Mouse (Mus musculus) forebrain, embryonic 15.5 days (tissue): ENCODE results near the gene Crhbp. TPM values are rescaled to one million over a fixed set of nuclear protein-coding genes. Genes with fewer than 3 reads are reported as not detected.

Source experiments
- ATAC-seq: fragments of 200-750 bp; cut with Nextera tagmentation; replicated peaks from 2 replicates; pipeline ENCODE4 v1.8.0; 2017; ENCODE audit warnings: mild to moderate bottlenecking, moderate TSS enrichment, moderate library complexity
- H3K27ac ChIP-seq: fragments of 300-500 bp; sonication (generic); replicated peaks from 2 replicates; pipeline ENCODE4 v1.5.1; 2015; ENCODE audit warnings: mild to moderate bottlenecking, inconsistent platforms
- H3K27me3 ChIP-seq: fragments of 300-500 bp; sonication (generic); 2 replicates; pipeline ENCODE4 v1.6.1; 2015; ENCODE audit warnings: inconsistent platforms
- H3K36me3 ChIP-seq: fragments of 300-500 bp; sonication (generic); 2 replicates; pipeline ENCODE4 v1.6.1; 2015; ENCODE audit warnings: mild to moderate bottlenecking, inconsistent platforms
- H3K4me1 ChIP-seq: fragments of 300-500 bp; sonication (generic); 2 replicates; pipeline ENCODE4 v1.6.1; 2015; ENCODE audit warnings: inconsistent platforms
- H3K4me2 ChIP-seq: fragments of 300-500 bp; sonication (generic); replicated peaks from 2 replicates; pipeline ENCODE4 v1.6.1; 2015; ENCODE audit warnings: mild to moderate bottlenecking, inconsistent platforms
- H3K4me3 ChIP-seq: fragments of 300-500 bp; sonication (generic); 2 replicates; pipeline ENCODE4 v1.5.1; 2015; ENCODE audit warnings: mild to moderate bottlenecking, inconsistent platforms
- H3K9ac ChIP-seq: fragments of 300-500 bp; sonication (generic); replicated peaks from 2 replicates; pipeline ENCODE4 v1.6.1; 2015; ENCODE audit warnings: mild to moderate bottlenecking, inconsistent platforms
- H3K9me3 ChIP-seq: fragments of 300-500 bp; sonication (generic); 2 replicates; pipeline ENCODE4 v1.6.1; 2016; ENCODE audit warnings: inconsistent platforms
- WGBS: fragments of 180-500 bp; shearing (Covaris S2); methylation state at CpG from one replicate; pipeline ENCODE4 v1.1.7; 2015; ENCODE audit warnings: mixed read lengths; 5-methylcytosine and 5-hydroxymethylcytosine counted together
- polyA plus RNA-seq: library from polyadenylated mRNA; unstranded; fragments of >200 nt; fragmentation: Nextera tagmentation; extraction: Ambion mirVana; gene quantifications from 2 replicates; pipeline ENCODE4 v1.2.1, GENCODE M21; 2015

Gene Crhbp
- polyA plus RNA-seq, 1 experiment from 2014 or later, result 1.3 TPM

GRCm38 (mm10) chr13:95449730-95450129 is 5.0 kb upstream of the Crhbp start:
- Histone ChIP-seq H3K4me1 (no peaks in the 10 kb centered on the region), H3K9ac (no peak overlapping the region), H3K27ac (no peak overlapping the region), H3K36me3 (no peaks in the 10 kb centered on the region), H3K9me3 (no peaks in the 10 kb centered on the region), H3K4me3 (no peak overlapping the region), H3K27me3 (0 out of 2 replicates have a peak, but pooled peaks cover 6% of the 10 kb centered on the region), H3K4me2 (no peak overlapping the region)
- 91% methylated on average over 3 of the region's 3 CpGs for WGBS
- ATAC-seq, result no peak

GRCm38 (mm10) chr13:95444291-95444690 is 433 bp downstream of the Crhbp start:
- peaks cover 21% of the 10 kb centered on the region; the same call in 1 of the 2 replicates for H3K27me3 ChIP-seq
- no peaks in the 10 kb centered on the region for H3K36me3 ChIP-seq
- H3K9ac ChIP-seq, result no peak overlapping the region
- peaks cover 15% of the 10 kb centered on the region for H3K4me1 ChIP-seq
- H3K4me3 ChIP-seq, result peak overlapping the region; percentile 45
- peak overlapping the region; percentile 96 for H3K4me2 ChIP-seq
- H3K27ac ChIP-seq, result no peak overlapping the region
- 18% methylated on average over 7 of the region's 7 CpGs for WGBS
- H3K9me3 ChIP-seq, result no peaks in the 10 kb centered on the region
- no peak for ATAC-seq

GRCm38 (mm10) chr13:95443376-95444233 is 1.1 kb downstream of the Crhbp start:
- Histone ChIP-seq H3K4me1 (peaks cover 15% of the 10 kb centered on the region), H3K4me3 (peak overlapping the region; percentile 45), H3K9ac (peak overlapping the region; percentile 46), H3K27ac (no peak overlapping the region), H3K9me3 (no peaks in the 10 kb centered on the region), H3K27me3 (peaks cover 21% of the 10 kb centered on the region; the same call in 1 of the 2 replicates), H3K36me3 (no peaks in the 10 kb centered on the region), H3K4me2 (peak overlapping the region; percentile 96)
- peak; percentile 74 for ATAC-seq
- WGBS, result 1% methylated on average over 44 of the region's 46 CpGs

- no peak for ATAC-seq
Measured at GRCm38 (mm10) chr13:95442901-95443300, 1.8 kb downstream of the Crhbp start.

GRCm38 (mm10) chr13:95439569-95439968 is 5.2 kb downstream of the Crhbp start:
- Histone ChIP-seq H3K4me1 (peaks cover 15% of the 10 kb centered on the region), H3K9ac (no peak overlapping the region), H3K4me2 (no peak overlapping the region), H3K36me3 (no peaks in the 10 kb centered on the region), H3K27ac (no peak overlapping the region), H3K9me3 (no peaks in the 10 kb centered on the region), H3K27me3 (peaks cover 15% of the 10 kb centered on the region; the same call in 1 of the 2 replicates), H3K4me3 (no peak overlapping the region)
- no peak for ATAC-seq
- WGBS, result 79% methylated on average over 5 of the region's 5 CpGs

More at GRCm38 (mm10) chr13:95442901-95443300, 1.8 kb downstream of the Crhbp start:
- H3K27ac ChIP-seq, result no peak overlapping the region
- peak overlapping the region; percentile 96; the same call in 1 of the 2 replicates for H3K4me2 ChIP-seq
- H3K4me1 ChIP-seq, result peaks cover 15% of the 10 kb centered on the region
- H3K36me3 ChIP-seq, result no peaks in the 10 kb centered on the region
- peaks cover 21% of the 10 kb centered on the region; the same call in 1 of the 2 replicates for H3K27me3 ChIP-seq
- no peak overlapping the region for H3K9ac ChIP-seq
- H3K4me3 ChIP-seq, result no peak overlapping the region
- no peaks in the 10 kb centered on the region for H3K9me3 ChIP-seq
- WGBS, result 14% methylated on average over 4 of the region's 4 CpGs

- no peak overlapping the region for H3K27ac ChIP-seq
- ATAC-seq, result no peak
- H3K4me1 ChIP-seq, result no peaks in the 10 kb centered on the region
- H3K4me3 ChIP-seq, result no peak overlapping the region
- no peak overlapping the region for H3K4me2 ChIP-seq
- 85% methylated on average over 10 of the region's 10 CpGs for WGBS
- H3K9me3 ChIP-seq, result no peaks in the 10 kb centered on the region
- no peaks in the 10 kb centered on the region for H3K27me3 ChIP-seq
- no peaks in the 10 kb centered on the region for H3K36me3 ChIP-seq
- no peak overlapping the region for H3K9ac ChIP-seq
Measured at GRCm38 (mm10) chr13:95431760-95432159, 13.0 kb downstream of the Crhbp start.

GRCm38 (mm10) chr13:95427499-95427898 is 17.2 kb downstream of the Crhbp start:
- ATAC-seq, result no peak
- WGBS, result 97% methylated on average over 3 of the region's 3 CpGs
- no peaks in the 10 kb centered on the region for H3K9me3 ChIP-seq
- peaks cover 10% of the 10 kb centered on the region for H3K4me1 ChIP-seq
- H3K9ac ChIP-seq, result no peak overlapping the region
- no peak overlapping the region for H3K27ac ChIP-seq
- H3K4me3 ChIP-seq, result no peak overlapping the region
- H3K4me2 ChIP-seq, result no peak overlapping the region
- no peaks in the 10 kb centered on the region for H3K27me3 ChIP-seq
- H3K36me3 ChIP-seq, result no peaks in the 10 kb centered on the region

GRCm38 (mm10) chr13:95426421-95426820 is 18.3 kb downstream of the Crhbp start:
- Histone ChIP-seq H3K27ac (no peak overlapping the region), H3K4me3 (no peak overlapping the region), H3K4me2 (no peak overlapping the region), H3K9me3 (no peaks in the 10 kb centered on the region), H3K27me3 (no peaks in the 10 kb centered on the region), H3K4me1 (peaks cover 10% of the 10 kb centered on the region), H3K36me3 (no peaks in the 10 kb centered on the region), H3K9ac (no peak overlapping the region)
- 77% methylated on average over 6 of the region's 6 CpGs for WGBS
- ATAC-seq, result no peak

GRCm38 (mm10) chr13:95425484-95425883 is 19.2 kb downstream of the Crhbp start:
- Histone ChIP-seq H3K27me3 (no peaks in the 10 kb centered on the region), H3K9ac (no peak overlapping the region), H3K36me3 (no peaks in the 10 kb centered on the region), H3K27ac (no peak overlapping the region), H3K4me3 (no peak overlapping the region), H3K4me2 (peak overlapping the region; percentile 23), H3K4me1 (peaks cover 10% of the 10 kb centered on the region), H3K9me3 (no peaks in the 10 kb centered on the region)
- 18% methylated on average over 6 of the region's 6 CpGs for WGBS
- ATAC-seq, result peak; percentile 74

GRCm38 (mm10) chr13:95424932-95425331 is 19.8 kb downstream of the Crhbp start:
- H3K27ac ChIP-seq, result no peak overlapping the region
- no peak overlapping the region for H3K4me3 ChIP-seq
- no peaks in the 10 kb centered on the region for H3K27me3 ChIP-seq
- no peak for ATAC-seq
- peaks cover 10% of the 10 kb centered on the region for H3K4me1 ChIP-seq
- H3K9me3 ChIP-seq, result no peaks in the 10 kb centered on the region
- no peak overlapping the region for H3K9ac ChIP-seq
- H3K36me3 ChIP-seq, result no peaks in the 10 kb centered on the region
- 65% methylated on average over 7 of the region's 7 CpGs for WGBS
- no peak overlapping the region for H3K4me2 ChIP-seq

- Histone ChIP-seq H3K4me2 (0 out of 2 replicates have a peak overlapping the region, but pooled peaks have one; percentile 7), H3K36me3 (no peaks in the 10 kb centered on the region), H3K27ac (0 out of 2 replicates have a peak overlapping the region, but pooled peaks have one; percentile 4), H3K9me3 (no peaks in the 10 kb centered on the region), H3K27me3 (no peaks in the 10 kb centered on the region), H3K9ac (no peak overlapping the region), H3K4me1 (peaks cover 12% of the 10 kb centered on the region), H3K4me3 (no peak overlapping the region)
- 15% methylated on average over 8 of the region's 8 CpGs for WGBS
- peak; percentile 69 for ATAC-seq
Measured at GRCm38 (mm10) chr13:95419204-95419749, 25.4 kb downstream of the Crhbp start.

- Histone ChIP-seq H3K4me2 (no peak overlapping the region), H3K36me3 (no peaks in the 10 kb centered on the region), H3K9me3 (no peaks in the 10 kb centered on the region), H3K9ac (no peak overlapping the region), H3K27ac (0 out of 2 replicates have a peak overlapping the region, but pooled peaks have one; percentile 13), H3K4me1 (peaks cover 12% of the 10 kb centered on the region), H3K4me3 (no peak overlapping the region), H3K27me3 (no peaks in the 10 kb centered on the region)
- WGBS, result 28% methylated on average over 6 of the region's 6 CpGs
- ATAC-seq, result no peak
Measured at GRCm38 (mm10) chr13:95418575-95419203, 26.0 kb downstream of the Crhbp start.
